Mouse (Mus musculus): ENCODE measurements around the gene Epb41l2.

GRCm38 (mm10) chr10:25359959-25360811 is 587 bp downstream of the Epb41l2 start:
- TF ChIP-seq CTCF (IDR thresholded peaks at IDR 0.05; ENCODE audit: low read depth), result no peak
- no peak for TF ChIP-seq EP300 (IDR thresholded peaks at IDR 0.05; ENCODE audit: low read depth)
